Mouse (Mus musculus) splenic B cell, adult 2 months (primary cell): ENCODE measurements around the gene Pla2g4e.
"Not testable (repeated sequence)": the region's sequence is repeated elsewhere in the genome, so short reads cannot be mapped to it uniquely, and the experiment has no call there.

Experiments used
- DNase-seq: peaks from one replicate; pipeline ENCODE4 v3.0.0-alpha.2; 2011; ENCODE audit warnings: low read depth, low spot score
- H3K27me3 ChIP-seq: 2 replicates; pipeline ENCODE4 v1.6.1; 2012; ENCODE audit warnings: mild to moderate bottlenecking, low read length, moderate library complexity, mixed read lengths; ENCODE audit not compliant: control insufficient read depth, poor library complexity, insufficient read depth, severe bottlenecking
- H3K36me3 ChIP-seq: 2 replicates; pipeline ENCODE4 v1.6.1; 2012; ENCODE audit warnings: mild to moderate bottlenecking, low read length, moderate library complexity, mixed read lengths; ENCODE audit not compliant: control insufficient read depth, poor library complexity, insufficient read depth, severe bottlenecking

Gene Pla2g4e

DNA sequence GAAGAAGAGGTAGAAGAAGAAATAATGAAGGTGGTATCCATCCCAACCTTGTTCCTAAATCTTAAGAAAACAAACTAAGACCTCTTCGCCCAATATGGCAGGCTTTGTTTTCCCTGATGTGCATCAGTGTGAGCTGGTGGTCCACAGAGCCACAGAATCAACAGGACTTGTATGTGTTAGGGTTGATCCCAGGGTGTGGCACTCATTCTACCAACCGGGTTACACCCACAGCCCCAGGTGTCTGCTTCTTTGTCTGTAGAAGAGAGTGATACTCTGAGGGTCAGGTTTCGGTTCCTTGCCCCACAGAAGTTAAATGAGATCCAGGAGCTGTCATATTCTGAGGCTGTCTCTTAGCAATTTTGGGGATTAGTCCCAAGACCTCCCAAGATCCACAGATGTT is 16.2 kb upstream of the Pla2g4e start:
- Histone ChIP-seq H3K27me3 (no peaks in the 10 kb centered on the region), H3K36me3 (no peaks in the 10 kb centered on the region)
- DNase-seq = no peak

DNA sequence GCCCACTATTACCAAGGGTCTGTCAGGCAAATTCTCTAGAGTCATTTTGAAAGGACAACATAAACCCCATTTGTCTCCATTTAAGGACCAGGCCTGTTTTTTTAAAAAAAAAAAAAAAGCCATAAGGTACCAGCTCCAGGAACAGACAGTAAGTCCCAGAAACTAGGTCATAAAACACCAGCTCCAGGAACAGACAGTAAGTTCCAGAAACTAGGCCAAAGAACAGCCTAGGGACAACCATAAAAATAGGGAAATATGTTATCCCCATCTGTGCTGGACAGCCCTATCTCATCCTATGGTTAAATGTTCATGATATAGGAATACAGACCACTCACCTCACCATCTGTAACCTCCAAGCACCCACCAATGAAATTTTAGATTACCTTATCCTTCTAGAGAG is 11.1 kb upstream of the Pla2g4e start:
- H3K27me3 ChIP-seq = no peaks in the 10 kb centered on the region
- no peak for DNase-seq
- no peaks in the 10 kb centered on the region for H3K36me3 ChIP-seq

DNA sequence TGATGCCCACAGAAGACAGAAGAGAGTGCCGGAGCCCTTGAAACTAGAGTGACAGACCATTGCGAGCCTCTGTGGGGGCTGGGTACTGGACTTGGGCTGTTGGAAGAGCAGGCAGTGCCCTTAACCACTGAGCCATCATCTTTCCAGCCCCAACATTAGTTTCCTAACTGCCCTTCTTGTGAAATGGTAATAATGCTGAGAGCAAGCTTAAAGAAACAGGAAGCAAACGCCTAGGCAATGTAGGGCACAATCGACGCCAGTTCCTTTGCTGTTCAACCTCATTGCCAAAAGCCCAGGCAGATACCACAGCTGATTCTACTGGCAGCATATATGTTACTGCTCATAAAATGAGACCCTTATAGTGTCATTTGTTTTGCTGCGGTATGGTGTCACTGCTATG is 7.5 kb upstream of the Pla2g4e start:
- Histone ChIP-seq H3K27me3 (no peaks in the 10 kb centered on the region), H3K36me3 (no peaks in the 10 kb centered on the region)
- no peak for DNase-seq

DNA sequence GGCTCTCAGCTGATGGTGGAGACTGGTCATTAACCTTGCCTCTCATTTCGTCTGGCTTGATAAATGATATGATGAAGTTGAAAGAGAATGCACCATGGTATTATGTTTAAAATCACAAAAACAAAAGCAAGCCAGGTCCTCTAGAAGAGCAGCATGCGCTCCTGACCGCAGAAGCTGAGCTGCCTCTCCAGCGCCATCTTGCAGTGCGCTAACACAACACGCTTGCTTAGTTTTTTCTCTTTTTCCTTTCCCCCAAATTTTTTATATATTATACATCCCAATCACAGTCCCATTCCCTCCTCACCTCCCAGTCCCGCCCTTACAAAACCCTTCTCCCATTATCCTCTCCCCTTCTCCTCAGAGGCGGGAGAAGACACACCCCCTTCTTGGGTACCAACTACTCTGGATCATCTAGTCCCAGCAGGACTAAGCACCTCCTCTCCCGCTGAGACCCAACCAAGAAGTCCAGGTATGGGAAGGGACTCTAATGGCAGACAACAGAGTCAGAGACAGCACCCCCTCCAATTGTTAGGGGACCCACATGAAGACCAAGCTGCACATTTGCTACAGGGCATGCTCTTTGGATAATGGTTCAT is 384 bp upstream of the Pla2g4e start:
- H3K36me3 ChIP-seq = no peaks in the 10 kb centered on the region
- no peaks in the 10 kb centered on the region for H3K27me3 ChIP-seq
- no peak for DNase-seq

DNA sequence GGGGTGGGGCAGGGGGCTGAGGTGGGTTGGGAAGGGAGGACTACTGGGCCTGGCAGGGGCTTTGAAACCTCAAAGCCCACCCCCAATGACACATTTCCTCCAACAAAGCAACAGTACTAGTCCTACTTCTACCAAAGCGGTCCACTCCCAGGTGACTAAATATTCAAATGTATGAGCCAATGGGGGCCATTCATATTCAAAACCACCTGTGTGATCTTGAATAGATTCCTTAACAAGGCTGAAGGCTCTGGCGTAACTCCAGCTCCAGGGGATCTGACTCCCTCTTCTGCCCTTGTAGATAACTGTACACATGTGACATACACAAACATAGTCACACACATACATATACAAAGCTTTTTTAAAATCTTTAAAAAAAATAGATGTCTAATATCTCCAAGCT is 1.1 kb downstream of the Pla2g4e start:
- DNase-seq = no peak
- no peaks in the 10 kb centered on the region for H3K36me3 ChIP-seq
- no peaks in the 10 kb centered on the region for H3K27me3 ChIP-seq

DNA sequence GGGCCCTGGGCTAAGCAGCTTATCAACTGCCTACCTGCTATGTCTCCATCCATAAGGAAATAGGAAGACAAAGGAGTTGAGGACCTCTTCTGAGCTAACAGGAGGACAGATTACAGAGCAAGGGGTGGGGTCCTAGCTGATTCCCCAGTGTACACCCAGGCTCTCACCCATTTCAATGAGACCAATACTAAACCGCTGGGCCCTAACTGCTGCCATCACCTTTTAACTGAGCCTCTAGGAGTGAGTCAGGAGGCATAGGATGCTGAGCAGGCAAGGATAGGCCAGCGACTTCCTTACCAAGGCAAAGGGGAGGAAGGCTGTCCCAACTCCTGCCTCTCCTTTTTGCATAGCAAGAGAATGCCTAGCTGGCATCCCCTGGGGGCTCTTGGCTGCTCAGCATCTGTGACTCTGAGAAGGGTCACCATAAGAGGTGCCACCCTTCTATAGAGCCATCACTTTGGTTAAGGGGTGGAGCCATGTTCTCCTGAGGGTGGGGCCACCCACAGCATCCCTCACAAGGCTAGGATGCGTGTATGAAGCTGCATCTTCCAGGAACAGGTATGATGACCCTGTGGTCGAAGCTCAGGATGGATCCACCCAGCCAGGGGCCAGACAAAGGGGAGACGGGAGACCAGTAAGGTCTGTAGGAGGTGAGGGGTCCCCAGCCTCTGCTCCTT is 2.2 kb downstream of the Pla2g4e start:
- DNase-seq = no peak
- no peaks in the 10 kb centered on the region for H3K27me3 ChIP-seq
- H3K36me3 ChIP-seq = no peaks in the 10 kb centered on the region

DNA sequence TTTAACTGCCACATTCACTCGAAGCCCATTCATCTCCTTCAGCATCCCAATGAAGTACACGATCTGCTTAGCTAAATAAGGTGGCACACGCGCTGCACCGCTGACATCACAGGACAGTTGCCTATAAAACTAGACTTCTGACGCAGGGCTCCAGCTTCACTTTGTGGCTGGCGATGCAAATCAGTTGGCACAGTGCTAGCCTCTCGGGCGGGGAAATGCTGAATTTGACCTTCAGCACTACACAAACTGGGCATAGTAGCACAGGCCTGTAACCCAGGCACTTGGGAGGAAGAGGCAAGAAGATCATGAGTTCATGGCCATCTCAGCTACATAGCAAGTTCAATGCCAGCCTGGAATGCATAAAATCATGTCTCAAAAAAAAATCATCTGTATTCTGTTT is 6.4 kb downstream of the Pla2g4e start:
- H3K36me3 ChIP-seq, DNase-seq, H3K27me3 ChIP-seq: not testable (repeated sequence)

DNA sequence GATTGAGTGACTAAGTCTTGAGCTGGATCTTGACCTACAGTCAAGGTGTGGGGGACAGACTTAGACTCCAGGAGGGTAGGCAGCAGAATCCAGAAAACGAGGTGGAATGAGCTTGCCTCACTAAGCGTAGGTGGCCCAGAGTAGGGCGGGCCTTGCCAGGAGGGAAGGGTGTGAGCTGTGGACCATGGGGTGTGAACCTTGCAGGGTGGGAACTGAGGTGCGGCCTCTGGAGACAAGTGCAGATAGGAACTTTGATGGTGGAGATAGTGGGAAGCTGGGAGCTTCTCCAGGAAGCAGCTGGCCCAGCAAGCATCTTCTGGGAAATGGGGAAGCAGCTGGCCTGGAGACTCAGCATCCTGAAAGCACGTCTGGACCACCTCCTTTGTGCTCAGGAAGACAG is 7.4 kb downstream of the Pla2g4e start:
- Histone ChIP-seq H3K27me3 (no peaks in the 10 kb centered on the region), H3K36me3 (no peaks in the 10 kb centered on the region)
- DNase-seq = no peak

DNA sequence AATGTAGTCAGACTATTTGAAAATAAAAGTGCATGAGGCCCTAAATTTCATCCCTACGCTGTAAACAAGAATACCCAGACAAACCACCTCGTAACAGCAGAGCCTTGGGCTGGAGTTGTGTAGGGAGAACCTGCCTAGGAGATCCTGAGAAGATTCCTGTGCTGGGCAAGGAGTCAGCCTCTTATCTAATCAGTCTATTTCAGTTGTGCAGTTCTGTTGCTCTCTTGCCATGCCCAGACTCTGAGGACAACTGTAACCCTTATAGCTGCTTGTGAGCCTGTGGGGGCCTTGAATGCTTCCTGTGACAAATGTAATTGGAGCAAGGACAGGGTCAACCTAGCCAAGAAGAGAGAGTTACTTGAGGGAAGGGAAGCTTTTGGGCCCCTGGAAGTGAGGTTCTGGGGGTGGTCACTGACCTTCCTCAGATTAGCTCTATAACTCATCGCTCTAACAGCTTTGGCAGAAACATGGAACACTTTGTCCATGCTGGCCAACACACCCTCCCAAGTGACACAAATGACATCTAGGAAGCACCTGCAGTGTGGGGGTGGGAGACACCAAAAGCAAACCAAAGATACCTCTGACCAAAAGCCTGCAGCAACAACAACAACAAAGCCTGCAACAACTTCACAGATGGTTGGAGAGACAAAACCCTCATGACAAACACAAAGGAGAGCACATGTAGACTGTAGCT is 9.0 kb downstream of the Pla2g4e start:
- no peaks in the 10 kb centered on the region for H3K27me3 ChIP-seq
- no peak for DNase-seq
- no peaks in the 10 kb centered on the region for H3K36me3 ChIP-seq

DNA sequence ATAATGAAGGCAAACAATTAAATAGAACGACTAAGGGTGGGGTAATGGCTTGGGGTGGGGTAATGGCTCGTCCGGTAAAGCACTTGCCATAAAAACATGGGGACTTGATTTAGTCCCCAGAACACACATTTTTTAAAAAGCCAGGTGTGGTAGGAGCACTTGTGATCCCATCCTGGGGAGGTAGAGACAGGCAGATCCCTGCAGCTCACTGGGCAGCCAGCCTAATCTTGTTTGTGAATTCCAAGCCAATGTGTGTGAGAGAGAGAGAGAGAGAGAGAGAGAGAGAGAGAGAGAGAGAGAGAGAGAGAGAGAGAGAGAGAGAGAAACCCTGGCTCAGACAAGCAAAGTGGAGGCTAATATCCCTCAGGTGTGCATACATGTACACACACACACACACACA is 9.8 kb downstream of the Pla2g4e start:
- Histone ChIP-seq H3K36me3 (no peaks in the 10 kb centered on the region), H3K27me3 (no peaks in the 10 kb centered on the region)
- DNase-seq = no peak

DNA sequence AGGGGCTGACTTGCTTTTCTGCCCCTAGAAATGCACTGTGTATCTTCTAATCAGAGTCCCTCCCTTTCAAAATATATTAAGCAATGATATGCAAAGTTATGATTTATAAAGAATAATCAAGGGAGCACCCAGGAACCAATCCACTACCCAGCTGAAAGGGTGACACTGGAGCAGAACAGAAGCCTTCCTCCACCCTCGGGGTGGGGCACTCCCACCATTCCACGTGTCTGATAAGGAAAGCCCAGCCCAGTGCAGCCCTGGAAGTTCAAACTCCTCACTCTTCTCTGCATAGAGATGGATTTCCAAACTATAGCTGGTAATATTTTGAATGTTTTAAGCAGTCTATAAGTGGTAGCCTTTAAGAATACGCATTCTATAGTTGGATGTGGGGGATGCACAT is 13.5 kb downstream of the Pla2g4e start:
- no peaks in the 10 kb centered on the region for H3K36me3 ChIP-seq
- DNase-seq = no peak
- H3K27me3 ChIP-seq = no peaks in the 10 kb centered on the region

DNA sequence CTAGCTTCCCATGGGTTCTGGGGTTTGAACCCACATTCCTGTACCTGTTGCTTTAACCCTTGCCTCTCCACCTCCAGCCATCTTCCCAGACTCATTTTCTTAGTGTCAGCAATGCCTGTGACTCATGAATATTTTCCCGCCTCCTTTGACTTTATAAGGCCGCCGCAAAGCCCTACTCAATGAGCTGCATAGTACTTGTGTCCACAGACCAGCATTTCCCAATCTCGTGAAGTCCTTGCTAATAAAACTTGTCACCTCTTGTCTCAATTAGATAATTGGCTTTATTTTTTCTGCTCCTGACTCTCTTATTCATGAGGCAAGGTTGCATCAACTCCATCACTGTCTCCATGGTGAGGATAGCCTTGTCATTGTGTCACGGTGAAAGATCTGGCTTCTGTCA is 30.5 kb downstream of the Pla2g4e start:
- H3K36me3 ChIP-seq = no peaks in the 10 kb centered on the region
- no peak for DNase-seq
- no peaks in the 10 kb centered on the region for H3K27me3 ChIP-seq

DNA sequence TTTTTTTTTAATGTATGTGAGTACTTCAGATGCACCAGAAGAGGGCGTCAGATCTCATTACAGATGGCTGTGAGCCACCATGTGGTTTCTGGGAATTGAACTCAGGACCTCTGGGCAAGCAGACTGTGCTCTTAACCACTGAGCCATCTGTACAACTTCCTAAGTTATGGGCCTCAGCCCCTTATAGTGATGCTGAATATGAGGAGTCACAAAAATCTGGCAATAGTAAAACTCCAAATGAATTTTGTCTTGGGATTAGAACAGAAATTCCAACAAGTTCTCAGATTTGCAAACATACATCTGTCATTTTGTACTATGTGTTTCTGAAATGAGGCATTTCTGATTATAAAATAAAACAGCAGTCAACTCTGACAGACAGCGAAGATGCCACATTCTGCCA is 33.7 kb downstream of the Pla2g4e start:
- no peak for DNase-seq
- Histone ChIP-seq H3K36me3 (no peaks in the 10 kb centered on the region), H3K27me3 (no peaks in the 10 kb centered on the region)

DNA sequence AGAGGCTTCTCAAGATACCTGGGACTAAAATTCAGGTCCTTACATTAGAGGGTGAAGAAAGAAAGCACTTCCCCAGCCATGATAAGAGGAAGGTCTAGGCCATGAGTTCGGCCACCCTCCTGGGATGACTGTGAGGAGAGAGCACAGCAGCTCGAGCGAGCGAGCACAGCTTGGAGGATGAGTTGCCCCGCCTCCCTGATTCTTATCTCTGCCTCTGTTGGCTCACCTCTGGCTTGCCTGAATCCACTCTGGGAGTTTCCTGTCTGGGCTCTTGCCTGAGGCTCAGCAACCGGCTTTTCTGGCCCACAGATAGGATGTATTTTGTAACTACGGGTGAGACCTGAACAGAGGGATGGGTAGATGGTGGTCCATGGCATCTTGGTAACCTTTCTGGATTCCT is 37.2 kb downstream of the Pla2g4e start:
- no peak for DNase-seq
- Histone ChIP-seq H3K27me3 (no peaks in the 10 kb centered on the region), H3K36me3 (no peaks in the 10 kb centered on the region)

DNA sequence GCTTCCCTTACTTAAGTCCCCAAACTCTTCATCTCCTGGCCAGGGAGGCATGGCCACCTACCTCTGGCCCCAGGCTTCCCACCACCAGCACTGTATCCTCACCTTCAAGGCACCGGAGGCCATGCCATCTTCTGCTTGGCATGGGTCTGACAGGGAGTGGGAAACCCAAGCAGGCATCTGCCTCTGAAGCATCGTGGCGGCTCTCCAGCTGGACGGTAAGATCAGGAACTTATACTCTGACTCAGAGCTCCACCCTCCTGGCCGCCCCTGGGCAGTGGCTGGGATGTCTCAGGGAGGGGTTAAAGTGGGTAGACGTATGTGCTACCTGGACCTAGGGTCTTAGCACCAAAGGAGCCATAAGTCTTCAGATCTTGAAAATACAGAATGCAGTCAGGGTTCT is 38.1 kb downstream of the Pla2g4e start:
- Histone ChIP-seq H3K36me3 (no peaks in the 10 kb centered on the region), H3K27me3 (no peaks in the 10 kb centered on the region)
- no peak for DNase-seq
